Mouse (Mus musculus) ES-E14 (cell line): ENCODE results near the gene Ap3b1. TPM values are rescaled to one million over a fixed set of nuclear protein-coding genes. Genes with fewer than 3 reads are reported as not detected.

Experiments
- DNase-seq: peaks from one replicate; pipeline ENCODE4 v3.0.0-alpha.2; 2013; ENCODE audit warnings: low read depth, low spot score
- H3K27ac ChIP-seq: 2 replicates; pipeline ENCODE4 v1.5.1; 2012; ENCODE audit warnings: low read depth, mild to moderate bottlenecking, low read length, moderate library complexity, mixed read lengths; ENCODE audit not compliant: poor library complexity, insufficient read depth, severe bottlenecking
- H3K36me3 ChIP-seq: 2 replicates; pipeline ENCODE4 v1.6.1; 2012; ENCODE audit warnings: mild to moderate bottlenecking, low read length, moderate library complexity, mixed read lengths; ENCODE audit not compliant: control insufficient read depth, poor library complexity, insufficient read depth, severe bottlenecking
- H3K4me1 ChIP-seq, 2 experiments: fragments of 150-350 bp in 1 of 2; sonication (generic) in 1 of 2; 2 replicates each; pipeline ENCODE4 v1.6.1; 2012; ENCODE audit warnings: low read length in 2 of 2, mild to moderate bottlenecking in 1 of 2, mixed read lengths in 1 of 2; ENCODE audit not compliant: control insufficient read depth in 2 of 2, insufficient read depth in 2 of 2, poor library complexity in 1 of 2
- H3K4me3 ChIP-seq, 2 experiments: fragments of 150-350 bp in 1 of 2; sonication (generic) in 1 of 2; 2 replicates each; pipeline ENCODE4 v1.5.1; 2012; ENCODE audit warnings: low read length in 2 of 2, low read depth in 1 of 2, mild to moderate bottlenecking in 1 of 2, mixed read lengths in 1 of 2; ENCODE audit not compliant: insufficient read depth in 1 of 2, poor library complexity in 1 of 2, severe bottlenecking in 1 of 2
- H3K9ac ChIP-seq: 2 replicates; pipeline ENCODE4 v1.6.1; 2012; ENCODE audit warnings: low read depth, mild to moderate bottlenecking, low read length, mixed read lengths; ENCODE audit not compliant: poor library complexity, insufficient read depth, severe bottlenecking
- H3K9me3 ChIP-seq: fragments of 150-350 bp; sonication (generic); 2 replicates; pipeline ENCODE4 v1.6.1; 2012; ENCODE audit warnings: low read depth, mild to moderate bottlenecking, low read length; ENCODE audit not compliant: control insufficient read depth, insufficient read depth
- CHD2 ChIP-seq: IDR thresholded peaks from 2 replicates; pipeline ENCODE4 v1.6.1; 2014; ENCODE audit warnings: mild to moderate bottlenecking, low read depth, low read length, inconsistent platforms
- HCFC1 ChIP-seq: IDR thresholded peaks from 2 replicates; pipeline ENCODE4 v1.6.1; 2012; ENCODE audit warnings: low read length, inconsistent platforms, borderline replicate concordance; ENCODE audit not compliant: insufficient read depth
- MAFK ChIP-seq: IDR thresholded peaks from 2 replicates; pipeline ENCODE4 v1.6.1; 2014; ENCODE audit warnings: mild to moderate bottlenecking, low read depth, low read length, inconsistent platforms; ENCODE audit not compliant: insufficient read depth
- ZC3H11A ChIP-seq: IDR thresholded peaks from 2 replicates; pipeline ENCODE4 v1.6.1; 2012; ENCODE audit warnings: low read depth, mild to moderate bottlenecking, inconsistent platforms, low read length, borderline replicate concordance
- ZNF384 ChIP-seq: IDR thresholded peaks from 2 replicates; pipeline ENCODE4 v1.6.1; 2012; ENCODE audit warnings: low read depth, low read length, inconsistent platforms
- in situ Hi-C, 2 experiments: fragments of 600-800 bp; cut with MboI; formaldehyde crosslinking; loops; one replicate each; pipeline ENCODE4 v1.15.1; 2025; ENCODE audit warnings: low sequenced_read_pairs in 2 of 2, inconsistent platforms in 1 of 2; ENCODE audit not compliant: unreplicated experiment in 2 of 2
- total RNA-seq: library from RNA; depleted of rRNA; stranded (reverse); fragments of 300-350 nt; gene quantifications from 2 replicates; pipeline ENCODE4 v1.2.3, GENCODE M21; 2012

The Ap3b1 gene
- total RNA-seq, 1 experiment: 33.2 TPM

DNA sequence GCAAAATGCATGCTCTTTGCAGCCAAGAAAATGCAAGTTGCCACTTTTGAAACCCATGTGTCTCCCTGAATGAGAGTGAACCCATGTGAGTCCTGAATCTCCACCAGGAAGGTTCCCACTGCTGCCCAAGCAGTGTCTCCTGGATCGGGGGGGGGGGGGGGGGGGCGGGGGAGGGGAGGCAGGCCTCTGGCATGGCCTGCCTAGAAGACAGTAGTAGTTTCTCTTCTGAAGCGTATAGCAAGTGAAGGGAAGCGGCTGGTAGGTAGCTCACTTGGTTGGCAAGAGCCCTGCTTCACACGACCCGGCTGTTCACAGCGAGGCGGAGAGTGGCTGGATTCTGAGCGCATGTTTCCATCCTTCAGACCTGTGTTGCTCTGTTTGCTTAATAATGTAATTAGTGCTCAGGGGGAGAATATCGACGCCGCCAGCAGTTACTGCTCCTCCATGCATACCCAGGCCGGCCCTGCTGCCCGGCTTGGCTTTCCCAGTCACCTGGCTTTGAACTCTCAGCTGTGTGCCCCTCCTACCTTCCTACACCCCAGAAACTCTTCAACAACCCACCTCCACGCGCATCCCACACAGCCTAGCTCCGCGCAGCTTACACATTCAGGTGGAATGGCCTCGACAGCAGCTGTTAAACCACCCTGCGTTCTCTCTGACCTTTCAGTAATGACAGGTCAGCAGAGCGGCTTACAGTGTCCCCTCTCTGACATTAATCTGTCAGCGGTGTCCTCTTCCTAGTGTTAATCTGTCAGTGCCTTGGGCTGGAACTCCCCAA, 217.8 kb downstream of the Ap3b1 start:
- Histone ChIP-seq H3K27ac (no peak overlapping the region), H3K9me3 (no peaks in the 10 kb centered on the region), H3K36me3 (no peaks in the 10 kb centered on the region), H3K4me1 (peaks cover 0 to 10% of the 10 kb centered on the region in 2 experiments; a peak in 2 of 4 replicates), H3K4me3 (no peak overlapping the region; a peak in 1 of 4 replicates), H3K9ac (no peak overlapping the region)
- TF ChIP-seq MAFK: no peak
- TF ChIP-seq CHD2: no peak
- TF ChIP-seq HCFC1: no peak
- TF ChIP-seq ZC3H11A: no peak
- no peak for TF ChIP-seq ZNF384
- in situ Hi-C loops: no loop called here
- DNase-seq: no peak

DNA sequence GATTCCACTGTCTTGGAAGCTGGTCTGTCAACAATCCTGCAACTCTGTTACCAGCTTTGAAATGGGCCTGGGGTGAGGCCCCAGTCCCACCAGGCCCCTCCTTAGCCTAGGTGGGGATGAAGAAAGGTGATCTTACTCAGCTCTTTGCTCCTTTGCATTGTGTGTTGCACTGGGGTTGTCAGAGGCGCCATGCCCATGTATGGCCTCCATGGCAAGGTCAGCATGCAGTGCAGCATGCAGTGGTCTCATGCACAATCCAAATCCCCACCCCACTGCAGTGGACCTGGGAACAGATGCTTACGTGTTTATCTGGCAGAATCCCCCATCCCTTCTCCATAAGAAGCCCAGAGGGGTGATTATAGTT, 218.4 kb downstream of the Ap3b1 start:
- Histone ChIP-seq H3K27ac (no peak overlapping the region), H3K36me3 (no peaks in the 10 kb centered on the region), H3K4me1 (peaks cover 0 to 10% of the 10 kb centered on the region in 2 experiments; a peak in 2 of 4 replicates), H3K9ac (no peak overlapping the region), H3K4me3 (no peak overlapping the region), H3K9me3 (no peaks in the 10 kb centered on the region)
- no peak for DNase-seq
- in situ Hi-C loops: no loop called here
- TF ChIP-seq ZNF384 (no peak), HCFC1 (no peak), CHD2 (no peak), ZC3H11A (no peak), MAFK (no peak)

DNA sequence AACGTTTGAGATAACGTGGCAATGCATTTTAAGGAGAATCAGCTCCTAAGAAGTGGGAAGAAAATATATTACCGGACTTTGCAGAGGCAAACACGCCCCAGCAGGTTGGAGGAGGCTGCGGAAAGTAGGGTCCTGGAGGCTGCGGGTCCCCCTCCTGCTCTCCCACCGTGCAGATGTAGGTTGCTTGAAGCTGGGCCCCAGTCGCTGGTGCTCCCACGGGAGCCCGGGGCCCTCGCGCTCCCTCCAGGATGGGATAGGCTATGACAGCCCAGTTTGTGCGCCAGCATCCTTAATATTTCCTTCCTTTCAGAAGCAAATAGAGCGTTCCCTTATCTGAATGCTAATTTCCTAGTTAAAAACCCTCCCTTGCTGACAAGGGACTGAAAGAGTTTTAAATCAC, 236.5 kb downstream of the Ap3b1 start:
- H3K36me3 ChIP-seq: no peaks in the 10 kb centered on the region
- no peak overlapping the region for H3K9ac ChIP-seq
- DNase-seq: no peak
- H3K4me3 ChIP-seq: peak overlapping the region; percentile 37 to 65; a peak in 1 of 4 replicates
- TF ChIP-seq CHD2 (no peak), MAFK (no peak), ZNF384 (no peak), ZC3H11A (no peak), HCFC1 (no peak)
- H3K9me3 ChIP-seq: no peaks in the 10 kb centered on the region
- H3K27ac ChIP-seq: no peak overlapping the region
- in situ Hi-C loops: no loop called here
- H3K4me1 ChIP-seq: peaks cover 0 to 6% of the 10 kb centered on the region in 2 experiments; a peak in 2 of 4 replicates

DNA sequence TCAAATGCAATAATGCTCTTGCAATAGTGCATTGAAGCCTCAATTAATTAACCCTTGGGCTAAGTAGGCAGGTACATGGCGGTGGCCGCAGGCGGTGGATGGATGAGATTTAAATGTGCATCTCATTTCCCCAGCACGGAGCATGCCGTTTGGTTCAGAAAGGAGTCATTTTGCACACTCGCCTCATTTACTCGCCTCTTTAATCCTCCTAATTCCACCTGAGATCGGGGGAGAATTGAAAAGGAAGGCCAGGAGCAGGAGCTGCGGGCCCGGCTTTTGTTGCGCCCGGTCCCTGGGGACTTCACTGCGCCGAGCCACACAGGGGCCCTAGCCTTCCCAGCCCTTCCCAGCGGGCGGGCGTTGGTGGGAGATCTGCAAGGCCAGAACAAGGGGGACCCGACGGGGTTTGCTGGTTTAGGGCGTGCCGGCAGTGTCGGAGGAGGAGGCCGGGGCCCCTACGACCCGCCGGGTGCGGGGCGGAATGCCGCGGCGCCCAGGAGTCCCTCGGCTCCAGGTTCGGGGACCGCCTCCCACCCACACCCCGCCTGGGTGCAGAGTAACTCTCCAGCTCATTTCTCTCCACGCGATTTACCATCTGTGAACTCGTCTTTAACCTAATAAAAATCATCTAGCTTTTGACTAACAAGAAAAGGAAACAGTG, 237.1 kb downstream of the Ap3b1 start:
- Histone ChIP-seq H3K4me1 (peaks cover 0 to 6% of the 10 kb centered on the region in 2 experiments; a peak in 2 of 4 replicates), H3K27ac (no peak overlapping the region), H3K9me3 (no peaks in the 10 kb centered on the region), H3K4me3 (peak overlapping the region; percentile 37 to 65), H3K9ac (peak overlapping the region; percentile 72), H3K36me3 (no peaks in the 10 kb centered on the region)
- in situ Hi-C loops: no loop called here
- DNase-seq: peak; percentile 27
- TF ChIP-seq MAFK (no peak), ZNF384 (no peak), HCFC1 (no peak), CHD2 (no peak), ZC3H11A (no peak)
